ENCODE assay signal across 15 mouse cellular contexts in the genomic region with DNA sequence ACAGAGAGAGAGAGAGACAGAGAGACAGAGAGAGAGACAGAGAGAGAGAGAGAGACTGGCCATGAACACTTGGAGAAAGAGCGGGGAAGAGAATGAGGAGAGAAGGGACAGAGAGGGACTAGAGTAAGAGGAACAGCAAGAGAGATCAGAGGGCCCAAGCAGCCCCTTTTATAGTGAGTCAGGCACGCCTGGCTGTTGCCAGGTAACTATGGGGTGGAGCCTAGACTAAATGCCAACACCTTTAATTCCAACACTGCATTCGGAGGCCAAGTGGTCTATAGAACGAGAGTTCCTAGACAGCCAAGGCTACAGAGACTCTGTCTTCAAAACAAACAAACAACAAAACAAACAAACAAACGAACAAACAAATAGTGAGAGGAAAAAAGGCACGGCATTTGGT.
"Had no signal": no experiment of that assay in that cellular context is flagged by ENCODE, and none has a peak within 500 bp of the region (broad histone marks: within the 10 kb centered on the region; RNA-seq: fewer than 3 reads in every experiment).

No protein-coding gene starts in this region.

- H3K27me3 ChIP-seq: liver, embryonic 12.5 days; lung, embryonic 15.5 days; stomach, embryonic 15.5 days had no signal

- H3K4me1 ChIP-seq: liver, embryonic 12.5 days had no signal

- H3K9me3 ChIP-seq: limb, embryonic 15.5 days; liver, embryonic 12.5 days; lung, embryonic 15.5 days; stomach, embryonic 15.5 days had no signal

- H3K36me3 ChIP-seq: limb, embryonic 15.5 days; liver, embryonic 12.5 days; lung, embryonic 15.5 days; midbrain, embryonic 12.5 days; neural tube, embryonic 13.5 days; stomach, embryonic 15.5 days had no signal

- H3K4me2 ChIP-seq: limb, embryonic 15.5 days; liver, embryonic 12.5 days; lung, embryonic 15.5 days; midbrain, embryonic 12.5 days; neural tube, embryonic 13.5 days; stomach, embryonic 15.5 days had no signal

- H3K9ac ChIP-seq: limb, embryonic 15.5 days; liver, embryonic 12.5 days; lung, embryonic 15.5 days; midbrain, embryonic 12.5 days; neural tube, embryonic 13.5 days; stomach, embryonic 15.5 days had no signal

- DNase-seq: kidney, adult 2 months; kidney, postnatal 36 days; layer of hippocampus, adult 9-11 months; layer of hippocampus, postnatal 36 days; retina, postnatal 1 day; right cerebral cortex, postnatal 4 days; thymus, postnatal 36 days had no signal

- H3K4me3 ChIP-seq: limb, embryonic 15.5 days; liver, embryonic 12.5 days; lung, embryonic 15.5 days; midbrain, embryonic 12.5 days; neural tube, embryonic 13.5 days; stomach, embryonic 15.5 days had no signal

- H3K27ac ChIP-seq: kidney, postnatal 0 days; limb, embryonic 15.5 days; liver, embryonic 12.5 days; lung, embryonic 15.5 days; midbrain, embryonic 12.5 days; neural tube, embryonic 13.5 days; stomach, embryonic 15.5 days had no signal

- ATAC-seq: liver, embryonic 12.5 days; midbrain, embryonic 16.5 days had no signal
